Mouse (Mus musculus): ENCODE measurements at regions not wholly inside any gene's neighbourhood (a gene's known extent, or its start where the extent isn't known, plus 50 kb on each side); places are given as distances from the start of the nearest gene placed in this dataset.

DNA sequence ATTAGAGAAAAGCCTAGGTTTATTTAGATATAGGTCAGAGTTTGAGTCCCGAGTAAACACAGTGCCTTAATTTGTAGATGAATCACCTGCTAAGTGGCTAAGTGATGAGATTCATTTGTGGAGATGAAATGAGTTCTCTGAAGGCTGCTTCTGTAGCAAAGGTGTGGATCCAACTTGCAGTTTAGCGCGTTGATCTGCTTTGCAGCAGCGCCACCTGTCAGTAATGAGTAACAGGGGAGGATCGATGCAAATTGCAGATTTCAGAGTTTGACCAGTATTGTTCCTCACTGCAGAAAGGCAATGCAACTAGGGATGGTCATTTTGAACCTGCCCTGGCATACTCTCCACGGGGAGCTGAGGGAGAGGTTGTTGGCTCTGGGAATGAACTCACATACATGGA, 1842.9 kb downstream of the Poteg start:
- TF ChIP-seq CTCF (IDR thresholded peaks at IDR 0.05; ENCODE audit: insufficient read depth, low read length) (peak; percentile 39; the same call in 1 of the 2 replicates), POLR2A (IDR thresholded peaks at IDR 0.05; ENCODE audit: borderline replicate concordance, extremely low read depth, low read depth, low read length) (no peak)

Data from lung, adult 2 months (tissue).